Mouse (Mus musculus) neural tube, embryonic 10.5 days (tissue): ENCODE data around the gene Ralgapa2.
A peak's percentile ranks its signal among the peaks of the same experiment; 100 is the strongest.

ENCODE experiments used
- DNase-seq: peaks from one replicate; pipeline ENCODE4 v3.0.0-alpha.2; 2017; ENCODE audit warnings: low spot score; ENCODE audit errors: extremely low spot score

Ralgapa2 gene

GRCm38 (mm10) chr2:146223176-146223905 is 288.8 kb downstream of the Ralgapa2 start:
- DNase-seq, result no peak

DNA sequence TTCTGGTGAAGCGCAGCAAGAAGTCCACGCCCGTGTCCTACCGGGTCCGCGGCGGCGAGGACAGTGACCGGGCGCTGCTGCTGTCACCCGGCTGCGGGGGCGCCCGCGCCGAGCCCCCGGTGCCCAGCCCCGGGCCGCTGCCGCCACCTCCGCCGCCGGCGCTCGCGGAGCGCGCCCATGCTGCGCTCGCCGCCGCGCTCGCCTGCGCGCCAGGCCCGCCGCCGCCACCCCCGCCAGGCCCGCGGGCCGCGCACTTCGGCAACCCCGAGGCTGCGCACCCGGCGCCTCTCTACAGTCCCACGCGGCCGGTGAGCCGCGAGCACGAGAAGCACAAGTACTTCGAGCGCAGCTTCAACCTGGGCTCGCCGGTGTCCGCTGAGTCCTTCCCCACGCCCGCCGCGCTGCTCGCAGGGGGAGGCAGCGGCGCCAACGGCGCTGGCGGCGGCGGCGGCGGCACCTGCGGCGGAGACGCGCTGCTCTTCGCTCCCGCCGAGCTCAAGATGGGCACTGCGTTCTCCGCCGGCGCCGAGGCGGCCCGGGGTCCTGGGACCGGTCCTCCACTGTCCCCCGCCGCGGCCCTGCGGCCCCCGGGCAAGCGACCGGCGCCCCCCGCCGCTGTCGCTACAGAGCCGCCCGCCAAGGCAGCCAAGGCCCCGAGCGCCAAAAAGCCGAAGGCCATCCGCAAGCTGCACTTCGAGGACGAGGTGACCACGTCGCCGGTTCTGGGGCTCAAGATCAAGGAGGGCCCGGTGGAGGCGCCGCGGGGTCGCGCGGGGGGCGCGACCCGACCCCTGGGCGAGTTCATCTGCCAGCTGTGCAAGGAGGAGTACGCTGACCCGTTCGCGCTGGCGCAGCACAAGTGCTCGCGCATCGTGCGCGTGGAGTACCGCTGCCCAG is 289.6 kb downstream of the Ralgapa2 start:
- peak; percentile 75 for DNase-seq

GRCm38 (mm10) chr2:146221929-146222278 is 290.2 kb downstream of the Ralgapa2 start:
- DNase-seq, result peak; percentile 81

DNA sequence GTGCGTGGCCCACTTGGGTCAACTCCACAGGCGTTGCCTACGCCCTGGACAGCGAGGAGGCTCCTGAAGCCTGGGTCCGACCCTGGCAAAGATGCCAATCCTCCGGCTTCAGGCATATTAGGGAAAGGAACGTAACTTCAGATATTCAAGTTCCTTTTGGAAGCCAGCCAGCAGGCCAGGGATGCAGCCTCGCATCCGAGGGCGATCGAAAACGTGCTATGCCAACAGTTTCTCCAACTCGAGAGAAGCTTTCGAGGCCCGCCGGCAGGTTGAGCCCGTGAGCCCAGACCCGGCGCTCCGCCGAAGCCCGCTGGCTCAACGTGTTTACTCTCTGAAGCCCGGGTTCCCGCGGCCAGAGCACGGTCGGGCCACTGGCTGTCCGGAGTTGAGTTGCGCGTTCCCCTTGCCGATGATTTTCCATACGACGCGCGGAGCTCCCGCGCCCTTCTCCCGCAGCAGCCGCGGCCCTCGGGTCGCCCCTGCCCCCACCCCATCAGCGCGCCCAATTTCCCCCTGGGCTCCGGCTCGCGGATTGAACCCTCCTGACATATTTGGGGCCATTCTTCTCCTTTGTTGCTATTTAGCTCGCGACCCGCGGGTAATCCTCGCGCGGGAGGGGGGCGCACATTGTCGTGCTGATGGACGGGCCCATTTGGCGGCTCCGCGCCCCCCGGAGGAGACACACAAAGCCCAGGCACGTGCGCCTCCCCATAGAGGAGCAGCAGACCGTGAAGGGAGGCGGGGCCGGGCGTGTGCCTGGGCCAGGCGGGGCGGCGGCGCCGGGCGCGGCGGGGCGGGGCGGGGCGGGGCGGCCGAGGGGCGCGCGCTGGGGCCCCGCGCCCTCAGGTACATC is 290.8 kb downstream of the Ralgapa2 start, which contains the start of gene Insm1:
Gene Insm1 (plus strand): TSS at position 846 of the 853 bp plus-strand sequence.
- peak; percentile 83 for DNase-seq

DNA sequence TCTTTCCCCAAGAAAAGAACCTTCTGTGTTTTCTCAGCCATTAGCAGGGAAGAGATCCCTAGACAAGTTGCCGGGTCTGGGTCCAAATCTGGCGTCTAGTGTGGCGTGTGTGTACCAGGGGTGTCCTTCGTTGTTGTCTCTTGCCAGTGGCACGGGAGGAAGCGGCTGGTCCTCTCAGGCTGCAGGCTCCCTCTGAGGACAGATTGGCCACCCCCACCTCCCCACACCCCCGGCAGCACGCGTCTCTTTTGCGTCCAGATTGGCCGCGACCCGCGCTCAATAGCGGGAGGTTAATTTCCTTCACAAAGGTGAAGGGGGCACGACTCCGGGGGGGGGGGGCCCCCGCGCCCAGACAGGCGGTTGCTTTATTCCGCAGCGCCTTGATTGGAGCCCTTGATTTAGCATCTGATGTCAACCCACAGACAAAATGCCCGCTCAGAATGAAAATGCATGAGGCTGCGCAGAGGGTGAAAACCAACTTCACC is 291.5 kb downstream of the Ralgapa2 start:
- peak; percentile 80 for DNase-seq

GRCm38 (mm10) chr2:146219791-146220190 is 292.4 kb downstream of the Ralgapa2 start:
- no peak for DNase-seq

DNA sequence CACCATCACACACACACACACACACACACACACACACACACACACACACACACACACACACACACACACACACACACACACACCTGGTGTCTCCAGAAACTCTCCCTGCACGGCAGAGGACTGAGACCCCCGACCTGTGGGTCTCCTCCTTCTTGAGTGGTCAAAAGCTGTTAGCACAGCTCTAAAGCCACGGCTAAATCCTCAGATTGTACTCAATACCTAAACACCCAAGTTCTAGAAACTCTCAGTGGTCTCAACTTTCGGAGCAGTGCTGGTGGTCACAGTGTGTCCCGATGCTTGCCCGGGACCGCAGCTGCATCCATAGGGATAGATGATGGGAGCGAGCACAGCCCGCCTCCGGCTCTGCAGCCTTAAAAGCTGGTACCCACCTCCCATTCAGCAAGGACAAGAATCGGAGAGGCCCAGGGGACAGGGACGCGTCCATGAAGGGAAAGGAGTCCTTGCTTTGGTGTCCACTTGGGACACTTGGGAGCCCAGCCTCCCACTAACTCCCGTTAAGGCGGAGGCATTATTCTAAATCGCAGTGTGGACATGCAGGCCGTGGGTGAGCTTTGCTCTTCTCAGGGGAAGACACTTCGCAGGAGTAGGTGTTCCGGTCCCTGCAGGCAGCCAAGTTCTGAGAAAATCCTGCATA is 293.1 kb downstream of the Ralgapa2 start:
- DNase-seq, result peak; percentile 71

GRCm38 (mm10) chr2:146218161-146218691 is 293.9 kb downstream of the Ralgapa2 start:
- peak; percentile 80 for DNase-seq

- peak; percentile 60 for DNase-seq
These were observed 294.7 kb downstream of the Ralgapa2 start for GRCm38 (mm10) chr2:146217227-146217980.

GRCm38 (mm10) chr2:146216111-146217064 is 295.8 kb downstream of the Ralgapa2 start:
- peak; percentile 35 for DNase-seq

GRCm38 (mm10) chr2:146214715-146215114 is 297.4 kb downstream of the Ralgapa2 start:
- peak; percentile 49 for DNase-seq

DNA sequence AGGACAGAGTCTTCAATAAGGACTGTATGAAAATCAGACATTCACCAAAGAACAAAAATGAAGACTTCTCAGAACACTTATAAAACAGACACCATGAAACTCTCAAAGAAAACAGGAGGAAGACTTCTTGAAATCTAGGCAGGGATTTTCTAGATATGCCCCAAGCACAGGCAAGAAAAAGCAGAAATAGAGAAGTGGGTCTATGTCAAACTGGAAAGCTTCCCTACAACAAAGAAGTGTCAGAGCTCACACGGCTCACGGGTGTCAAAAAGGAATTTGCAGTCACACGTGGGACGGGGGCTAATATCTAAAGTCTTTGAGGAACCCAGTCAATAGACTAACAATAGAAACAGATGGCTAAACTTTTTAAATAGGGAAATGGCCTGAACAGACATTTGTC is 301.2 kb downstream of the Ralgapa2 start:
- DNase-seq, result no peak

GRCm38 (mm10) chr2:146197947-146198346 is 314.2 kb downstream of the Ralgapa2 start:
- no peak for DNase-seq

DNA sequence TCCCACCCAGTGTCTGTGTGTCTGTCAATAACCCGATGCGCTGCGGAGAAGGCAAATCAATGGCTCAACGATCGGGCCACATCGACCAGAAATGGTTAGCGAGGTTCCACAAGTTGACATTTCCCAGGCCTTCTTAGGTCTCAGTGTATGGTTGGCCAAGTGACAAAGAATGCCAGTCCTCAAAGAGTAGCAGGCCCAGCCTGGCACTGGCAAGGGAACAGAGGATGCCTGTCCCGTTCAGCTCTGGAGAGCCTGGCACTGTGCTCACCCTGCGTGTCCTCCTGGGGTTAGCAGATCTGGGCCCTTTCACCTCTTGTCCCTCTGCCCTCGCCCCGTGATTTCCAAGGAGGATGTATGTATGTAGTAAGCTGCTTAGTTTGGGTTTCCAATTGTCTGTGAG is 316.0 kb downstream of the Ralgapa2 start:
- no peak for DNase-seq
